33 mouse cellular contexts compared by ENCODE assay signal in the genomic region with DNA sequence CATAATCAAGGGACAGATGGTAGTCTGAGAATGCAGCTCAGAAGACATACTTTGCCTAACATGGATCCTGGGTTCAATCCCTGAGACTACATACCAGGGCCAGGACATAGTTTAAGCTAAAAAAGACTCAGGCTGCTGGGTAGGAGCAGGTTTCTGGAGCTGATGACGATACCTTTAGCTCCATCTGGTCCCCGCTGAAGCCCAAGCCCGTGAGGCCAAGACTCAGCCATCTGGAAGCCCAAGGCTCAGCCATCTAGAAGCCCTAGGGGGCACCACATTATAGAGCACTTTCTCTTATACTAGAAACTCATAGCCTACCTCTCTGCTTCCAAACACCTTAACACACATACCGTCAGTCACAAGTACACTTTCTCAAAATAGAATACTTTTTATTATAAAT. TPM values are rescaled to one million over a fixed set of nuclear protein-coding genes. Genes with fewer than 3 reads are reported as not detected.
DNase-seq lines count a peak whose midpoint lies in the region; ATAC-seq lines count a peak whose summit lies in the region.
"Had no signal": no experiment of that assay in that cellular context is flagged by ENCODE, and none has a peak within 500 bp of the region (broad histone marks: within the 10 kb centered on the region; RNA-seq: fewer than 3 reads in every experiment).

No protein-coding gene starts in this region.

- no peak overlapping the region for H3K4me3 ChIP-seq in neural tube, embryonic 15.5 days (replicated peaks)
- H3K4me3 ChIP-seq: embryonic facial prominence, embryonic 10.5 days; embryonic facial prominence, embryonic 13.5 days; erythroblast, embryonic 14.5 days; forebrain, embryonic 12.5 days; forebrain, embryonic 15.5 days; heart, embryonic 12.5 days; heart, embryonic 15.5 days had no signal

- no peak overlapping the region for H3K4me2 ChIP-seq in neural tube, embryonic 15.5 days
- H3K4me2 ChIP-seq: embryonic facial prominence, embryonic 13.5 days; forebrain, embryonic 12.5 days; forebrain, embryonic 15.5 days; heart, embryonic 12.5 days; heart, embryonic 15.5 days; hindbrain, embryonic 14.5 days had no signal

- no peaks in the 10 kb centered on the region for H3K36me3 ChIP-seq in neural tube, embryonic 15.5 days
- H3K36me3 ChIP-seq: embryonic facial prominence, embryonic 10.5 days; embryonic facial prominence, embryonic 13.5 days; forebrain, embryonic 12.5 days; forebrain, embryonic 15.5 days; heart, embryonic 15.5 days had no signal

- H3K9me3 ChIP-seq in neural tube, embryonic 15.5 days (replicated peaks) = no peaks in the 10 kb centered on the region
- H3K9me3 ChIP-seq: embryonic facial prominence, embryonic 10.5 days; embryonic facial prominence, embryonic 13.5 days; forebrain, embryonic 12.5 days; forebrain, embryonic 15.5 days; G1E; heart, embryonic 12.5 days; heart, embryonic 15.5 days had no signal

- H3K4me1 ChIP-seq in neural tube, embryonic 15.5 days = peaks cover 13% of the 10 kb centered on the region

- ATAC-seq in neural tube, embryonic 15.5 days (ENCODE audit: low FRiP score) = no peak
- ATAC-seq: forebrain, embryonic 15.5 days; hindbrain, postnatal 0 days; intestine, postnatal 0 days; Patski had no signal

- WGBS in neural tube, embryonic 15.5 days = 86% methylated on average over 4 of the region's 4 CpGs

- H3K27ac ChIP-seq in neural tube, embryonic 15.5 days (replicated peaks) = no peak overlapping the region
- H3K27ac ChIP-seq: embryonic facial prominence, embryonic 10.5 days; embryonic facial prominence, embryonic 13.5 days; forebrain, embryonic 12.5 days; forebrain, embryonic 15.5 days; heart, embryonic 15.5 days; hindbrain, embryonic 14.5 days; hindbrain, postnatal 0 days had no signal

- DNase-seq in cerebellum, adult 11-12 months = peak; percentile 56
- DNase-seq in cerebellum, postnatal 4 days (ENCODE audit: low spot score in 2 of 2) = no peak
- DNase-seq in brain, adult 2 months (ENCODE audit: low read depth, low spot score) = peak; percentile 79
- DNase-seq in cerebellum, adult 8-10 months = peak; percentile 36
- peak; percentile 30 to 37 for DNase-seq in cerebellum, postnatal 14 days
- DNase-seq in layer of hippocampus, adult 18-20 months (ENCODE audit: low spot score in 2 of 2) = no peak
- no peak for DNase-seq in right cerebral cortex, adult 2 months (ENCODE audit: low spot score in 2 of 2)
- DNase-seq: adrenal gland, adult 2 months; adrenal gland, postnatal 14 days; B cell, adult 2 months; embryo, embryonic 11 days; gastrocnemius, postnatal 25 days; heart, adult 18-20 months; heart, postnatal 10 days; heart, postnatal 4 days; kidney, adult 2 months had no signal

- H3K9ac ChIP-seq in neural tube, embryonic 15.5 days (replicated peaks) = no peak overlapping the region
- H3K9ac ChIP-seq: embryonic facial prominence, embryonic 13.5 days; forebrain, embryonic 12.5 days; forebrain, embryonic 15.5 days; heart, embryonic 12.5 days; heart, embryonic 15.5 days; hindbrain, embryonic 14.5 days had no signal

- 0 out of 2 replicates have a peak, but pooled peaks cover 3% of the 10 kb centered on the region for H3K27me3 ChIP-seq in neural tube, embryonic 15.5 days (replicated peaks)
- H3K27me3 ChIP-seq: CH12.LX; embryonic facial prominence, embryonic 13.5 days; forebrain, embryonic 15.5 days; heart, embryonic 12.5 days; heart, embryonic 15.5 days; Patski had no signal

RNA-seq across cellular contexts. Expression of a gene that starts 3.9 kb away (rescaled TPM):
- 10 to 100 TPM; 70.3 to 74.7 TPM for total RNA-seq in layer of hippocampus, adult 18-20 months (2021)
- polyA plus RNA-seq in neural tube, embryonic 15.5 days (2015; fragmentation: Nextera tagmentation; extraction: Ambion mirVana) = 123 and 128 TPM in 2 replicates

RNA-seq across cellular contexts. Expression of a gene that starts 5.6 kb away (rescaled TPM):
- total RNA-seq in layer of hippocampus, adult 18-20 months (2021) = 1 to 10 TPM; 5.9 to 6.7 TPM
- polyA plus RNA-seq in neural tube, embryonic 15.5 days (2015; fragmentation: Nextera tagmentation; extraction: Ambion mirVana) = 6.2 and 13.1 TPM in 2 replicates

RNA-seq across cellular contexts. Expression of a gene that starts 13.3 kb away (rescaled TPM):
- total RNA-seq in layer of hippocampus, adult 18-20 months (2021) = 10 to 100 TPM; 30.2 to 31.7 TPM
- 12.2 and 13.0 TPM in 2 replicates for polyA plus RNA-seq in neural tube, embryonic 15.5 days (2015; fragmentation: Nextera tagmentation; extraction: Ambion mirVana)

RNA-seq across cellular contexts. Expression of a gene that starts 21.6 kb away (rescaled TPM):
- 1 to 10 TPM; 4.8 to 5.9 TPM for total RNA-seq in layer of hippocampus, adult 18-20 months (2021)
- polyA plus RNA-seq in neural tube, embryonic 15.5 days (2015; fragmentation: Nextera tagmentation; extraction: Ambion mirVana) = 2.8 and 3.0 TPM in 2 replicates

RNA-seq across cellular contexts. Expression of a gene that starts 29.8 kb away (rescaled TPM):
- not detected for total RNA-seq in layer of hippocampus, adult 18-20 months (2021)
- polyA plus RNA-seq in neural tube, embryonic 15.5 days (2015; fragmentation: Nextera tagmentation; extraction: Ambion mirVana) = not detected in 2 replicates
- total RNA-seq: adrenal gland, postnatal 14 days; adrenal gland, postnatal 4 days; CH12.LX; G1E; gastrocnemius, adult 8-10 months; gastrocnemius, postnatal 25 days; heart, adult 18-20 months; hindbrain, postnatal 0 days had no signal
- polyA plus RNA-seq: adrenal gland, adult 2 months; embryonic facial prominence, embryonic 10.5 days; embryonic facial prominence, embryonic 13.5 days; erythroblast, embryonic 14.5 days; forebrain, embryonic 12.5 days; G1E; heart, embryonic 12.5 days; hindbrain, embryonic 11.5 days; hindbrain, embryonic 14.5 days; hindbrain, postnatal 0 days; intestine, postnatal 0 days had no signal

Comparison
In these comparisons a context has a peak if more than half of its experiments do, and no peak if none do; other contexts are left out.
1. DNase-seq: peak in cerebellum, adult 11-12 months (single experiment), brain, adult 2 months (single experiment), cerebellum, adult 8-10 months (single experiment) and cerebellum, postnatal 14 days (2 of 2); none in cerebellum, postnatal 4 days (0 of 2), layer of hippocampus, adult 18-20 months (0 of 2) and right cerebral cortex, adult 2 months (0 of 2).